Mouse (Mus musculus) mouse trophoblast stem cell (cell line): ENCODE results near the gene Gm45711.
"Not testable (repeated sequence)": the region's sequence is repeated elsewhere in the genome, so short reads cannot be mapped to it uniquely, and the experiment has no call there.

Source experiments
- in situ Hi-C, 2 experiments: fragments of 300-500 bp; cut with MseI, MboI; formaldehyde crosslinking; loops; 2 replicates in 1 of 2; 3 replicates in 1 of 2; pipeline ENCODE4 v1.15.1; 2025

The Gm45711 gene

DNA sequence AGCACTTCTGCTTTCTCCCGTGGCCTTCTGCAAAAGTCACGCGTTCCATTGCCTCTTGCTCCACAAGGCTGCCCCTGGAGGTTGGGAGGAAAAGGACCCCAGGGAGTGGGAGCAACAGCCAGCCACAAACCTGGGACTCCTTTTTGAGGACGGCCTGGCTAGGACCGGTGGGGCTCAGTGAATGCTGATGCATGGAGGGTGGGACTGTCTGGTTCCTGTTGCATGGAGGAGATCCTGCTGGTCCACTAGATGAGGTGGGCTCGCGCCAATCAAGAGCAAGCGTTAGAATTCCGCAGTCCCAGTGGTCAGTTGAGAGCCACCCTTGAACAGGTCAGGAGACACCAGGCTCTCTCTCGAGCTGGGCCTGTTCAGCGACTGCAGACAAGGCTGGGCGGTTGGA lies 12.0 kb upstream of the Gm45711 start, which contains the start of gene Cmtm2b:
Cmtm2b (plus strand) TSS at position 301 of the 400 bp plus-strand sequence.
- in situ Hi-C loops, result not testable (repeated sequence)

DNA sequence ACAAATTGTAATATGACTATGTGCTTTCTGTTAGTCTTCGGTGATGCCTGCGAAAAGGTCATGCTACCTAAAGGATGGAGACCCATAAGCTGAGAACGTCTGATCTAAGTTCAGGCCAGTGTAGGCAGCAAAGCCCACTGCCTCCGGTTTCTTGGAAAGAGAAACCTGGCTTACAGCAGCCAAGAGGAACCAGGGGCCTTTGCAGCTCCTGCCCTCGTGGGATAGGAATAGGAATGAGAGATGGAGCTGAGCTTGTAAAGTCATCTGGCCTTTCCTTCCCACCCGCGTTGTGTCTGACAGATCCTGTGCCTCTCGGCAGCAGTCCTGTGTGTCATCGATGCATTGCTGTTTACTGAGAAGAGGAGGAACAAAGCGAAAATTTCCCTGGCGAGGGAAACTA lies 11.4 kb upstream of the Gm45711 start, which contains the start of gene Gm11020:
Gm11020 (plus strand) TSS at position 301 of the 400 bp plus-strand sequence.
- in situ Hi-C loops, result not testable (repeated sequence)

DNA sequence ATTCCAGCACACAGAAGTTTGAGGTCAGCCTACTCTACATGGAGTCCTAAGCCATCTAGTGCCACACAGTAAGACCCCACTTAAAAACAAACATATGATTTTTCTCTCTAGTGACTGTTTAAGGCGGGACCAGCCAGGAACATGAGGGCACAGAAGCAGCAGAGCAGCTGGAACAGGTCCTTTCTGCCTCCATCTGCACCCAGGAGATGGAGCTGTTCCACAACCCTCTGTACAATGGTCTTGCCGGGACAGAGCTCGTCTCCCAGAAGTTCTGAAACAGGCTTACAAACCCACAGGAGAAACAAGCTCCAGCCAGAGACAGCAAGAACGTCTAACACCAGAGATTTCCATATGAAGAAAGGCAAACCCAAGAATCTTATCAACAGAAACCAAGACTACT lies 3.4 kb upstream of the Gm45711 start:
- in situ Hi-C loops, result no loop called here

DNA sequence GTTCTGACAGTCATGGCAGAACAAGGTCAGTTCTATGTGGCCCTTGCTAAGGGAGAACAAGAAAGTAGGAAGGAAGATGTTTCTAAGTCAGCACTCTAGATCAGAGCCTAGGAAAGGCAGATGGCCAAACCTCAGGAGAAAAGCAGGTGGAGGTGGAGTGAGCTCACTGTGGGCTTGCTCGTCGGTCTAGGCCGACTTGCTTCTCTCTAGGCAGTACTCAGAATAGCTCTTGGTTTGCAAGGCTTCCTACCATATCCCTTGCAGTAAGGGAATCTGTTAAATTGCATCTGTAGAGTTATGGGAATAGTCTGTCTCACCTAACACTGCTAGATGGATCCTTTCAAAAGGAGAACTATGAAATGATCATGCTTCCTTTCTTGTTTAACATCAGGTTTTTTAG lies 2.1 kb upstream of the Gm45711 start:
- in situ Hi-C loops, result not testable (repeated sequence)

DNA sequence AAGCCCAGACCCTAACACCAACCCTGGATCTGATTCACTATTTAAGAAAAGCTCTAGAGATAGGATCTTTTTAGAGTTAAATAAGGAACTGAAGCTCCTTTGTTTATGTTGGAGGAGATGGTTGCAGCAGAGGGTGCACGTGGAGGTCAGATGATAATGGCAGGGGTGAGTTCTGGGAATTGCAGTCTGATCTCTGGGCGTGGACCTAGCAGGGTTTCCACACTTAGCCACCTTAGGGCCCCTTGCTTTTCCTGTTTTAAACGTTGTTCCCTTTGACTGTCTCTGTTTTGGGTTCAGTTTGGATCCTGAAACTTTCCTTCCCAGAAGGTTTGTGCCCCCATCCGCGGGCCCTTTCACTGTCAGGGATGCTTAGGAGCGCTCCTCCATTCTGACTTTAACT lies 1.5 kb downstream of the Gm45711 start:
- in situ Hi-C loops, result not testable (repeated sequence)

DNA sequence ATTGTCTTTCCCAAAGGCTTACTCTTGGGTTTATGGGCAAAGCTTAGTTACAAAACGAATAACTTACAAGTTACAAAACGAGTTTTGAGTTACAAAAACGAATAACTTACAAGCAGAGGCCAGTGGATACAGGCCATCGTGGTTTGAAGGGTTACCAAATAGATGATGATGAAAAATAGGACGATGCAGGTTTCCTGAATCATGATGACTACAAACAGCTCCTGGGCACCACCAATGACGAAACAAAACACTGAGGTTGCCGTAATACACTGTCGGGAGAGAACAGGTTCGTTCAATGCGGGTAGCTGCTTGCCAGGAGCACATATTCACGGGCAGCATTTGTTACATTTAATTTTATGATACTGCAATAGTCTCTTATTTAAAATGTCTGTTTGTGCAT lies 4.9 kb downstream of the Gm45711 start:
- in situ Hi-C loops, result no loop called here

DNA sequence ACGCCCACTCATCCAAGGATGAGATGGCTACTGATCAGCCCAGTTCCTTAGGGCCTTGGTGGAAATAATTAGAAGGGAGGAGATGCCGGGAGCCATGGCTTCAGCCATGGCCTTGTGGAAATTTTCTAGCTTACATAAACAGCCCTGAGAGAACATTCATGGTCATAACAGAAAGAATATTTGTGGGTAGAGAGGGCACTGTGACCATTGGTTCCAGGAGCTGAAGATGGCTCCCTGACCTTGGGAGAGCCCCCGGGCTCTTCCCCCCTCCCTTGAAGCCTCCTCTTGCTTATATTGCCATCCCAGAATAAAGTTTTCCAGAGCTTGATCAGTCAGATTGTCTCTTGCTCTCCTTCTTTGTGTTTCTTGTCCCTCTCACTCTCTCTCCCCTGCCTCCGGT lies 7.3 kb downstream of the Gm45711 start:
- in situ Hi-C loops, result not testable (repeated sequence)

DNA sequence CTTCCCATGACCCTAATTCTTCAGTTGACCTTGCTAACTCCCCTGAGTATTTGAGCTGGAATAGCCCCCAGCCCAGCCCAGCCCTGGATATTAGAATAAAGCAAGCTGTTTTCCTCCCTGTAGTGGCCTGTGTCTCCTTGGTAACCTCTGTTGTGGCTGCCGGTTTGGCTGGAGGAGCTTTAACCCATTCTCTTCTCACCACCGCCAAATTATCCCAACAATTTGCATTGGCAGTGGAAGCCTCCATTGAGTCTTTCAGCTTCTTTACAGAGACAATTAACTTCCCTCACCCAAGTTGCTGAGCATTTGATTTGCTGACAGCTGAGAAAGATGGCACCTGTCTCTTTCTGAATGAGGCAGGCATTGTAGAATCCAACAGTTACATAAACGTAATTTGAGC lies 8.3 kb downstream of the Gm45711 start:
- in situ Hi-C loops, result not testable (repeated sequence)

DNA sequence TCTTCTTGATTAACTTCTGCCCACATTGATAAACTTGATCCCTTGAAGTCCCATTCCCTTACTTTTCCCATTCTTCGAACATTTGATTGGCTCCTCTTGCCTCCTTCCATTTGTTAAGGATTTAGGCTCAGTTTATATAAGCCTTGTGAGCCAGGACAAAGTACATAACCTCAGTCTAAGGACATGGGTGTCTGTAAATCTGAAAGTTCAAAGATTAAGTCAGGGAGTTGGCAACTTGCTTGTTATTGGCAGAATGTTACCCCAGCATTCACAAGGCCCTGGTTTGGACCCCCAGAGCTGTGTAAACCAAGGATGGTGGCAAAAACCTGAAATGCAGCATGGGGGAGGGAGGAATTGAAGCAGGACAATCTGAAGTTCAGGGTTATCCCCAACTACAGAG lies 15.5 kb downstream of the Gm45711 start:
- in situ Hi-C loops, result no loop called here

DNA sequence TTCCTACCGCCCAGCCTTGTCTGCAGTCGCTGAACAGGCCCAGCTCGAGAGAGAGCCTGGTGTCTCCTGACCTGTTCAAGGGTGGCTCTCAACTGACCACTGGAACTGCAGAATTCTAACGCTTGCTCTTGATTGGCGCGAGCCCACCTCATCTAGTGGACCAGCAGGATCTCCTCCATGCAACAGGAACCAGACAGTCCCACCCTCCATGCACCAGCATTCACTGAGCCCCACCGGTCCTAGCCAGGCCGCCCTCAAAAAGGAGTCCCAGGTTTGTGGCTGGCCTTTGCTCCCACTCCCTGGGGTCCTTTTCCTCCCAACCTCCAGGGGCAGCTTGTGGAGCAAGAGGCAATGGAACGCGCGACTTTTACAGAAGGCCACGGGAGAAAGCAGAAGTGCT lies 16.8 kb downstream of the Gm45711 start, which contains the start of gene Cmtm2a:
Cmtm2a (minus strand) TSS at position 101 of the 400 bp plus-strand sequence.
- in situ Hi-C loops, result not testable (repeated sequence)

DNA sequence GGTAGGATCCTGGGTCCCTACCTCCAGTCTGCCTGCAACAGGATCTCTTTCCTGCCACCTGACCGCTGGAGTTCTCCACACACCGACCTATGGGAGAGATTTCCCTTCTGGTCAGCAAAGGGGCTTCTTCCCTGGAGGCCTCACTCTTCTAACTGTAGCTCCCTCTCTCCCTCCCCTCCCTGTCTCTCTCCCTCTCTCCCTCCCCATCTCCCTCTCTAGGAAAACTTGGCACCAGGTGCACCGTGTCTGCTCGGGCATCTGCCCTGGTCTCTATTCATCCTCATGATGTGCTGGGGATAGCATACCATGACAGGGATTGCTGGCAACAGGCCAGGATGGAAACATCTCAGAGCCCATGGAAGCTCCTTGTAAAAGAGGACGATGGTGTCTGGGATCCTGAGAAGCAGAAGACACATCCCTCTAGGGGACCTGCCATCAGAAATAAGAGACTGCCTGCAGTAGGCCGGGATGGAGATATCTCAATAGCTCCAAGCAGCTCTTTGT lies 40.9 kb downstream of the Gm45711 start:
- in situ Hi-C loops, result no loop called here

DNA sequence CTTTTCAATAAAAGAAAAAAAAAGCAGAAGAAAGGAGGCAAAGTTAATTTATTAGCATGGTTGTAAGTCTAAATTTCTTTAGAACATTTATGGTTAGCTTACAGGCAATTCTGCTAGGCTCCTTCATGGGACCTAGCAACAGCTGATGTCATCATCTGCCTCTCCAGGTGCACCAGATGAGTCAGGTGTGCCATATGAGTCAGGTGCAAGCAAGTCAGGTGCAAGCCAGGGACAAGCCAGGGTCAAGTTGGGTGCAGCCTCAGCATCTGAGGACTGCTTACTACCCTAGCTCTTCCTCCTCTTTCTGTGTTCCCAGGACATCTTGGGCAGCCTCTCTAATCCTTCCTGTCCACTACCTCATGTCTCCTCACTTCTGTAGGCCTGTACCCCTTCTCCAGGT lies 41.5 kb downstream of the Gm45711 start:
- in situ Hi-C loops, result no loop called here

DNA sequence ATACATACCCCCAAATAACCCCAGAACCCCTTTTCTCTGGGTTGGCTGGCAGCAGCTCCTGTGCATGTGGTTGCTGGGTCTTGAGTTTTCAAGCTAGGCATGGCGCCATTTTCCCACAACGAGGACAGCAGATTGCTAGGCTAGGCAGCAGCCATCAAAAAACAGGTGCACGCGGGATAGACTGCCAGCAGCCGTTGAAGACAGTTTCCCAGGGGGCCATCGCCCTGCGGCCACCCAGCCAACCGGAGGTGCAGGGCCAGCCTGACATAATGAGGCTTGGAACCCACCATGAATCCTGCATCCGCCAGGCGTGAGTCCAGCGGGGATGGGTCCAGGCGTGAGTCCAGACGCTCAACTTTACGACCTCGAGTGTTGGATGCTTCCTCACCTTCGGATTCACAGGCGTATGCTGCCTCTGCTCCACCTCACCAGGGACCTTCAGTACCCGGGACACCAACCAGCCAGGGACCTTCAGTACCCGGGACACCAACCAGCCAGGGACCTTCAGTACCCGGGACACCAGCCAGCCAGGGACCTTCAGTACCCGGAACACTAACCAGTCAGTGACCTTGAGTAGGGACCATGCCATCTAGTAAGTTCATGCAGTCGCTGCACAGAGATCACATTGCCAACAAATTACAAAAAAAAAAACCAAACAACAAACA lies 45.5 kb downstream of the Gm45711 start:
- in situ Hi-C loops, result not testable (repeated sequence)

DNA sequence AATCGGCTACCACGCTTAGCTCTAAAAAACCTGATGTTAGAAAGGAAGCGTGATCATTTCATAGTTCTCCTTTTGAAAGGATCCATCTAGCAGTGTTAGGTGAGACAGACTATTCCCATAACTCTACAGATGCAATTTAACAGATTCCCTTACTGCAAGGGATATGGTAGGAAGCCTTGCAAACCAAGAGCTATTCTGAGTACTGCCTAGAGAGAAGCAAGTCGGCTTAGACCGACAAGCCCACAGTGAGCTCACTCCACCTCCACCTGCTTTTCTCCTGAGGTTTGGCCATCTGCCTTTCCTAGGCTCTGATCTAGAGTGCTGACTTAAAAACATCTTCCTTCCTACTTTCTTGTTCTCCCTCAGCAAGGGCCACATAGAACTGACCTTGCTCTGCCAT lies 48.1 kb downstream of the Gm45711 start:
- in situ Hi-C loops, result not testable (repeated sequence)

DNA sequence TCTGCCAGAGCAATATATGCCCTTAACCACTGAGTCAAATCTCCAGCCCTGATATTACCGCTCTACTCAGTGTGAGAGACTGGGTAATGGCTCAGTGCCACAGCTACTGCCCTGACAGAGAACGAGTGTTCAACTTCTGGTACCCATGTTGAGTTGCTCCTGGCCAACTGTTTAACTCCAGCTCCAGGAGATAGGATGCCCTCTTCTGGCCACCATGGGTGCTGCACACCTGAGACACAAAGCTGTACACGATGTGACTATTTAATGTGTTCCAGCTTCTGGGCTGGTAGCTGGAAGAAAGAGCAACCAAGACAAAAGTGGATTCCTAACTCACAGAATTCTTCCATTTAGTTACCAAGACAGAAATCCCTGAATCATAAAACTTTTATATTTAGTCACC lies 56.9 kb downstream of the Gm45711 start:
- in situ Hi-C loops, result no loop called here

DNA sequence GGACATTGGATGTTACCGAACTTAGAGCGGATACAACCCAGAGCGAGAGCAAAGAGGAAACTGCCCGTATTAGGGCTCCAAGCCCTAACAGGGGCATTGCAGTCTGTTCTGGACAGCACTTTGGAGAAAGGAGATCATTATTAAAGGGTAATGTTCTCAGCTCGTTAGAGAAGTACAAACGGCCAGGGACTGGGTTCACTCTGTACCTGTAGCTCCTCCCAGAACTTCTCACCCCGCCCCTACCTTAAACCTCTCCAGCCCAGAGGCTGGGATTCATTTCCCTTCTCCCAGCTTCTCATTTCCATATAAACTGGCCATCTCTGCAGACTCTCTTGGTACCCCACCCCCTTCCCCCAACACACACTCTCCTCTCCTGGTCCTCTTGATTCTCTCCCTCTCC lies 58.4 kb downstream of the Gm45711 start:
- in situ Hi-C loops, result no loop called here

DNA sequence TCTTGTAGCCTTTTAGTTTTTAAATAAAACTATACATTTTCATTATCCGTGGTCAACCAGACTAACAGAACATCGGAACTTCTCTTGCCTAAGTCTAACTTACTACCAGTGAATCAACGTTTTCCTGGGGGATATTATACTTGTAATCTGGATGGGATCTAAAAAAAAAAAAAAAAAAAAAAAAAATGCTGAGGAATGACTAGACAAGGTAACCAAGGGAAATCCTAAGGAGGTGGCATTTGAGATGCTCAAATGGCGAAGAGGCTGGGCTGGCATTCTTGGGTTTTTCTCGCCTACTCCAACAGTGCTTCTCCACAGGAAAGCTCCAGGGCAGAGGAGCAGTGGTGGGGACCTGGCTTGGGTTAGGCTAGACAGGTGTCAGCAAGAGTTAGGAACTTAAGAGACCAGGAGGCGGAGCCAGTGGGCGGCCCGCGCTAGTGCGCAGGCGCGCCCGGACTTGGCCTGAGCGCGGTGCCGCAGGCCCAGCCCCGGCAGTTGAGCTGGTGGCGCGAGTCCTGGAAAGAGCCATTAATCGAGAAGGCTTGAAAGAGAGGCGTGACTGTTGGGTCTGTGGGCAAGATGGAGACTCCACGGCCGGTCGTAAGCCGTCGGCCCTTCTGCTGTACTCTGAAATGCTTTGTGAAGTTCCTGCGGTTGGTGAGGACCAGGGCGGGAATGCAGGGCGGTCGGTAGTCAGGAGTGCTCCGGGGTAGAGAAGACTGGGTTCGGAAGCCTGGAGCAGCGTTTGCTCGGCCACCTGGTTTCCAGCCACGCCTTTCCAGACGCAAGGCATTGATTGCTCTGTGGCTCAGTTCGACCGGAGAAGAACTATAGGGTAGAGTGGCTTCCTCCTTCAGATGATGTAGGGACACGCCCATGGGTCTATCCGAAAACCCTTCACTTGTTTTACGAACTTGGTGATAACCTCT lies 59.2 kb downstream of the Gm45711 start, which contains the start of gene Cklf:
Cklf (plus strand) TSS at position 423 of the 929 bp plus-strand sequence.
- in situ Hi-C loops, result no loop called here

DNA sequence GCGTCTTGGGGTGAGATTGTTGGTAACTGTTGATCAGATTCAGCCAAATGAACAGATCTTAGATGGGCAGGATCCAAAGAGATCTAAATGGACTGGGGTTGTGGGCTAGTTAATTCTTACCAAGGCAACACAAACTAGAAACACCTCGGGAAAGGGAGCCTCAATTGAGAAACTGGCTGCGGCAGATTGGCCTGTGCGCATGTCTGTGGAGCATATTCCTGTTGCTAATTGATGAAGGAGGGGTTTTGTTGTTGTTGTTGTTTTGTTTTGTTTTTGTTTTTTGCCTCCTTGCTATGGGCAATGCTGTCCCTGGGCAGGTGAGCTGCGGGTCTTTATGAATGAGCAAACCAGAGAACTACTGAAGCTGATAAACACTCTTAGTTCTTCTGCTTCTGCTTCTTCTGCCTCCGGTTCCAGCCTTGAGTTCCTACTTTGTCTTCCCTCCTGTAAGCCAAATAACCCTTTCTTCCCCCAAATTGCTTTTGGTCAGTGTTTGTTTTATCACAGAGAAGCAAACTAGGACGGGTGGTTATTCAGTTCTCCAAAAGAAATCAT lies 60.4 kb downstream of the Gm45711 start:
- in situ Hi-C loops, result no loop called here

DNA sequence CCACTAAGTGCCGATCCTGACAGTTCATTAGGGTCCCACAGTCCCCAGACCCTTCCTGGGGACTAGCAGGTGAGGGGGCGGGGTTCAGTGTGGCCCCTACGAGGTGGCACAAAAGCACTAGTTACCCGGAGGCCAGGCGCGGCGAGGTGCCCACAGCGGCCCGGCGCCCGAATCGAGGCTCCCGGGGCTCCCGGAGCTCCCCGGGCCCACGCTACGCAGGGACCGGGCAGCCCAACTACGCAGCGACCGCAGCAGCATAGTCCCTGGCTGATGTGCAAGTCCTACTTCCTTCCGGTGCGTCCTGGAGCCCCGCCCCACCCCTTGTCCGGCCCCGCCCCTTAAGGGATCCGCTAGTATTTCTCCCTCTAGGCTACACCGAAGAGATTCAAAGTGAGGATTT lies 61.6 kb downstream of the Gm45711 start, which contains the start of gene Tk2:
Tk2 (minus strand) TSS at position 283 of the 400 bp plus-strand sequence.
- in situ Hi-C loops, result no loop called here

DNA sequence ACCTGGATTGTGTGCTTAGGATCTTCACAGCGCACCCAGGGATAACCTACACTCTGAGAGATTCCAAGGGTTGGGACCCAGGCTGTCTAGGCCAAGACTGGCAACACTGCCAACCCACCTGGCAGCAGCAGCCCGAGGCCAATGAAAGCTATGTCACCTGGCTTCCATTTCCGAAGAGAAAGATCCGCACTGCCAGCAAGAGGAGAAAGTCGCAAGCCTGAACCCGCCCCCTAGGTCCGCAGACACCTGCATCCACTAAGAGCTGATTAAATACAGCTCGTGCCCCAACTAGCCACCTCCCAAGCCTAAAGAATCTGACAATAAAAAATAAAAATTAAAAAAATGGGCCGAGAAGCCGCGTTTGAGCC lies 62.0 kb downstream of the Gm45711 start:
- in situ Hi-C loops, result no loop called here

DNA sequence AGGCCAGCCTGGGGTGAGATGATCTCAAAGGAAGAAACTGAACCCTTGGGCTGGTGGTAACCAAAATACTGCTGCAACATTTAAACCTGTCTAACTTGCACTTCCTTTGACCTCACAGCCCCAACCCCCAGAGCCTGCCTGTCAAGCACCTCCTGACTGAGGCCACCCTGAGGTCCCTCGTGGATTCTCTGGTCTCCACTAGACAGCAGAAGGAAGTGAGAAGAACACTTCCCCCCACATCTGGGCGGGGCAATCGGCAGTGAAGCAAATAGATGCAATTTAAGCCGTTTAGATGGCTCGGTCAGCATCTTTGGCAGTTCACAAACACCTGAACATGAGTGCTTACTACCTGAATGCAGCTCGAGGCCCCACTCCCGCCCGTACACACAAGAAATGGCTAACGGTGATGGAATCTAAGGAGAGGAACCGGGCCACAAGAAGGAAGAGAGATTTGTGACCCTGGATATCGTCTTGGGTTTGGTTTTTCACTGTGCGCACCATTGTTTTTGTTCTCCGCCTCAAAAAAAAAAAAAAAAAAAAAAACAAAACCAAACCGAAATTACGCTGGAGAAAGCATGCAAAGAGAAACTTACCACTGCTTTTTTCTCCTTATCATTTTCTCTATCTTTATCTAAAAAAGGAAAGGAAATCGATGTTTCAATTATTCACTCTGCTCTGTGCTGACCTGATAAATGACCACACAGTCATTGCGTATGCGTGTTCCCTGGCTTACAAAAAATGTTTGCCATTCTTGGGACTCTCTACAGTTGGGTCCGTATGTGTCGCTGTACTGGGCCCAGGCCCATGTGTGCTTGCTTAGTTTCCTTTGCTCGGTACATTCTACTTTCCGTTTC lies 62.6 kb downstream of the Gm45711 start:
- in situ Hi-C loops, result no loop called here
